Mouse (Mus musculus) embryonic fibroblast, embryonic 13.5 days (primary cell): ENCODE measurements around the gene Evi5.

Source experiments
- CTCF ChIP-seq: IDR thresholded peaks from 2 replicates; pipeline ENCODE4 v1.5.1; 2011; ENCODE audit warnings: mild to moderate bottlenecking, control low read depth, low read length, moderate library complexity, borderline replicate concordance; ENCODE audit not compliant: insufficient read depth
- POLR2A ChIP-seq: IDR thresholded peaks from 2 replicates; pipeline ENCODE4 v1.6.1; 2011; ENCODE audit warnings: low read depth, mild to moderate bottlenecking, control low read depth, low read length, moderate library complexity

- TF ChIP-seq CTCF (no peak), POLR2A (no peak)
Measured at GRCm38 (mm10) chr5:107798290-107798689, 76.6 kb downstream of the Evi5 start.
